Mouse (Mus musculus): ENCODE data around the gene Ttc21b.

The Ttc21b gene

GRCm38 (mm10) chr2:66170721-66171120 lies 85.7 kb downstream of the Ttc21b start:
- no peak for DNase-seq

- DNase-seq: no peak
These were observed 91.4 kb downstream of the Ttc21b start for GRCm38 (mm10) chr2:66165025-66165424.

- DNase-seq: peak; percentile 11 to 44
These were observed 98.1 kb downstream of the Ttc21b start for GRCm38 (mm10) chr2:66158140-66158915.

- DNase-seq: no peak
These were observed 105.0 kb downstream of the Ttc21b start for GRCm38 (mm10) chr2:66151436-66151835.

- DNase-seq: no peak
These were observed 105.9 kb downstream of the Ttc21b start for GRCm38 (mm10) chr2:66150531-66150930.

- no peak for DNase-seq
These were observed 107.7 kb downstream of the Ttc21b start for GRCm38 (mm10) chr2:66148654-66149230.

GRCm38 (mm10) chr2:66146473-66146872 lies 109.9 kb downstream of the Ttc21b start:
- no peak for DNase-seq

- no peak for DNase-seq
These were observed 111.6 kb downstream of the Ttc21b start for GRCm38 (mm10) chr2:66144770-66145169.

- no peak for DNase-seq
These were observed 113.1 kb downstream of the Ttc21b start for GRCm38 (mm10) chr2:66143284-66143683.

GRCm38 (mm10) chr2:66142711-66143110 lies 113.7 kb downstream of the Ttc21b start:
- no peak for DNase-seq

GRCm38 (mm10) chr2:66142268-66142667 lies 114.1 kb downstream of the Ttc21b start:
- DNase-seq: no peak

- no peak for DNase-seq
These were observed 116.2 kb downstream of the Ttc21b start for GRCm38 (mm10) chr2:66140246-66140645.

All from lung, postnatal 4 days (tissue).